Mouse (Mus musculus): Measurements from ENCODE around the gene Robo2.

DNA sequence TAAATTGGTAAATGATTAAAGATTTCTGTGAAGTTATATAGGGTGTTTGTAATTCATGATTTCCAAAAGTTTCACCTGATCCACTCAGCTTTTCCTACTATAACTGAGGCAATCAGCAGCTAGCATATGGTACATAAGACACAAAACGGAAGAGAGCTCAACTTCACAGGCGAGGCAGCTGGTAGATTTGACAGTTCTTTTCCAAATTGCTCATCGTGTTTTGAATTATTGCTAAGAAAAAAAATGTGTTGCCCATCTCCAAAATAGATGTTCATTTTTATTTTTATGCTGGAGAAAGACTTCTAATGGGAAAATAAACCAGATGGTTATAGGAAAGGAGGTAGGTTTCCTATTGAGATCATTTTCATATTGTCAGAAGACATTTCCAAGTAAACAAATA is 405.9 kb downstream of the Robo2 start:
- no peak for TF ChIP-seq CTCF (IDR thresholded peaks at IDR 0.05; ENCODE audit: control insufficient read depth, insufficient read depth, insufficient read length)
- TF ChIP-seq MAX (IDR thresholded peaks at IDR 0.05), result no peak
- TF ChIP-seq USF1 (IDR thresholded peaks at IDR 0.05; ENCODE audit: low read depth), result no peak
- no peak for TF ChIP-seq MYOG (IDR thresholded peaks at IDR 0.05; ENCODE audit: control insufficient read depth, extremely low read depth, insufficient read length)
- no peak for TF ChIP-seq FOSL1 (IDR thresholded peaks at IDR 0.05; ENCODE audit: insufficient read depth, low read length, poor library complexity, severe bottlenecking)
- no peak for TF ChIP-seq CEBPB (IDR thresholded peaks at IDR 0.05; ENCODE audit: low read depth)
